Mouse (Mus musculus) frontal cortex, adult (tissue): ENCODE measurements at regions not wholly inside any gene's neighbourhood (a gene's known extent, or its start where the extent isn't known, plus 50 kb on each side); places are given as distances from the start of the nearest gene placed in this dataset.

ENCODE experiments used
- ATAC-seq: cut with Nextera tagmentation; 2 replicates; pipeline ENCODE4 v1.9.2; 2017; ENCODE audit warnings: mild to moderate bottlenecking, moderate library complexity, mixed read lengths; ENCODE audit not compliant: low TSS enrichment

- ATAC-seq = no peak
Measured at GRCm38 (mm10) chr6:52429204-52429552, 115.9 kb downstream of the Evx1 start.

DNA sequence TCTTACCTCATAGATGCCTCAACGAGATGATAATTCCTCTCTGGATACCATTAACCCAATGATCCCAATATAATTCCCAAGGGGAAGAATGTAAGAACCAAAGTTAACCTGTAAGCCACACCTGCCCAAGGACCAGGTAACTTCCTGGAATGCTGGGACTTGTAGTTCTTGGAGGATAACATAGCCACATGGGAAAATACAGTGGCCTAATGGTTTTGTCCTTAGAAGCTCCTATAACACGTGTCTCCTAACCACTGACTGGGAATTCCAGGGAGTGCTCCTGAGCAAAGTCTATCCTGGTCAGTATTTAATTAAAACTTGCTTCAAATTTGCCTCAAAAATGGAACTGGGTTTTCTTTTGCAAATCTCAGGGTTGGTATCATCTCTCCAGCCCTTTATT, 119.9 kb downstream of the Evx1 start:
- ATAC-seq = no peak

DNA sequence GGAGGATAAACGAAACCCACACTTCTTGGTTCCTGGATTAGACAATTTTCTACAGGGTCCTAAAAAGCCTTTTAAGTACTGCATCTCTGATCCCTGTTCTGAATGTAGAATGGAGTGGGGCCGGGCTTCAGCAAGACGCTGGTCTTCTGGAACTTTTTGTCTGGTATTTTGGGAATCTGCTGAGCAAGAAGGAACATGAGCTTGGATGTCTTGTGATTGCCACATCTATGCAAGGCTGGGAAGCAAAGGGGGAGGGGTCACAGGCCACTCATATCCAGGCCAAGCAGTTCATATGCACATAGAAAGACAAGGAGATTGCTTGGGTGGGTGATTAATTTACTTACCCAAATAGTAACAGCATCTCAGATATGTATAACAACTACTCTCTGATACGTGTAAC, 121.5 kb downstream of the Evx1 start:
- no peak for ATAC-seq

DNA sequence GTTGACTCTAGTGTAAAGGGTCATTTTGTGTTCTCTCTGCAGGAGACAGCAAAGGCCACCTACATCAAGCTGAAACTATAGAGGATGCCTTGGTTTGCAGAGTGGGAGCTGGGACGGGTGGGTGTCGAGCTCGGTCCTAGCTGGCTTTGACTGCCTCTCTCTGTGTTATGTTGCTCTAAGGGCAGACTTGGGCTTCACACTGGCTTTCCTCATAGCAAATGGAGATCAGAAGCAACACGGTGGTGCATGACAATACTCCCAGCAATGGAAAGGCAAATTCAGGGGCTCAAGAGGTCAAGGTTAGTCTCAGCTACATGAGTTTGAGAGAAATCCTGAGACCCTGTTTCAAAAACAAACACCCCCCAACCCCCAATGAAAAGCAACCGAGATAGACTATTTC, 122.1 kb downstream of the Evx1 start:
- no peak for ATAC-seq

DNA sequence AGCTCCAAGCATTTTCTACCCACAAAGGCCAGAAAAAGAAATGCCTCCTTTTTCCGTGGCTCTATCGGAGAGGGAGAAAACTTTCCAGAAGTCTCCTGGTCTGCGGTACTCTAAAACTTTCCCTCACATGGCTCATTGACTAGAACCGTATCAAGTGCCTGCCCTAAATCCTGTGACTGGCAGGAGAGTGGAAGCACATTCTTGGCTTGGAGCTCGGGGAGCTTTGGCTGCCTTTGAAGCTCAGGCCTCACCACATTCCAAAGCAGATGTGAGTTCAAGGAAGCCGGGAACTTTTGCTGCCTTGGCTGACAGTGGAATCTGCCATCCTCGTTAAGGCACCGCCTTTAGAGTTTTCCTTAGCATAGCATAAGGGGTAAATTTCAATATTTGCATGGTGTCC, 125.1 kb downstream of the Evx1 start:
- ATAC-seq = no peak

- ATAC-seq = no peak
Measured at GRCm38 (mm10) chr6:52439204-52439603, 125.9 kb downstream of the Evx1 start.

- no peak for ATAC-seq
Measured at GRCm38 (mm10) chr6:52440160-52440559, 126.9 kb downstream of the Evx1 start.

- peak; percentile 91 for ATAC-seq
Measured at GRCm38 (mm10) chr6:52443112-52443984, 130.1 kb downstream of the Evx1 start.

GRCm38 (mm10) chr6:52458828-52459227, 145.5 kb downstream of the Evx1 start:
- ATAC-seq = no peak

GRCm38 (mm10) chr6:52461186-52461585, 147.9 kb downstream of the Evx1 start:
- ATAC-seq = no peak

DNA sequence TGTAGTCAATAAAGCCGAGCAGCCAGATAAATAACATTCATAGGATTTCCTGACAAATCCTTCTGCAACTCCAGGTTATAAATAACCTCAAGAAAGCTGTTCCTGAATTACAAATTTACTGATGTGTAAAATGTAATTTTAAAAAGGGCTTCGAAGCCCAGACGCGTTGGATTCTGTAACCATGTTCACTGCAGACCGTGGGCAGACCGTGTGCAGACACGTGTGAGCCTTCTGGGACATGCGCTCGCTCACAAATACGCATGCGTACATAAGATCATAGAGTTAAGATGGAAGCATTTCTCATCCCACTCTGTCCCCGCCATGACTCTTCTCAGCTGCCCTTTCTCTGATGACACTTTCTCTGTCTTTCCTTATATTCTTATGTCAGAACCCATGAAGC, 150.1 kb downstream of the Evx1 start:
- ATAC-seq = peak; percentile 74

DNA sequence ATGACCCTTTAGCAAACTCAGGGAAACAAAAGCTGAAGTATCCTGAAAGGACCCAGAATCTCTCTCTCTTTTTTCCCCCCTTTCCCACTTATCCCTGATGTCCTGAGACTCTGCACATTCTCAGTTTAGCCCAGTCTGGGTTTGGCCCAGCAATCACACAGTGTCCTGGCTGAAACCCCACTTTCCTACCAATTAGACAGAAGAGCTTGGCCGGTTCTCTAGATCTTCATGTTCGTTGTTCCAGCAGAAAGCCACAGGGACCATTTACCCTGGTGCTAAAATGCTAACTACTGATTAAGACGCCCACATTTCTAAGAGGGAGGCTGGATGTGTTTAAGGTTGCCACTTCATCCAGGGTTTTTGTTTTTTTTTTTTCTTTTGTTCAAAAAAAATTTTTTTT, 151.3 kb downstream of the Evx1 start:
- no peak for ATAC-seq

DNA sequence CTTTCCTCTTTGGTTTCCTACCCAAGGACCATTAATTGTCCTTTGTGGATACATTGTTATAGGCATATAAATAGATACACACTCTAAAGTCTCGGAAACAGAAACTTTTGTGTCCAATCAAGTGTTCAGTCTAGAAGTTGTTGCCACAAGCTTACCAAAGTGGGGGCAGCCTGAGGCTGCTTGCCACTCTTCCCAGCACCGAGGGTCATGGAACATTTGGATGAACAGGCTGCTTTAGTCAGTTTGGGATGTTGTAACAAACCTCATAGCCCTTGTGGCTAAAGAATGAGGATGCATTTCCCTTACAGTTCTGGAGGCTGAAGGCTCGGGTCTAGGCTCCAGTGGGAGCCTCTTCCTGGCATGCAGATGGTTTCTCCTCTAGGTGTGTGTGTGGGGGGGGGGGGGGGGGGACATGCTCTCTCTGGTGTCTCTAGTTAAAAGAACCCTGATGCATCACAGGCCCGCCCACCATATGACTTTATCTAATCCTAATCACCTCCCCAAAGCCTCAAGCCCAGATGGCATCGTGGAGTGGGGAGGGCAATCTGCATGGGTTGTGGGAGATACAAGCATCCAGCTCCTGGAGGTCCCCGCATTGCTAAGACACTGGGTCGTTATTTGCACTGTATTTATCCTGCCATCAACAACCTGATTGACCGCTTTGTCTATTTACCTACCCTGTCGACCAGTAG, 152.7 kb downstream of the Evx1 start:
- no peak for ATAC-seq

DNA sequence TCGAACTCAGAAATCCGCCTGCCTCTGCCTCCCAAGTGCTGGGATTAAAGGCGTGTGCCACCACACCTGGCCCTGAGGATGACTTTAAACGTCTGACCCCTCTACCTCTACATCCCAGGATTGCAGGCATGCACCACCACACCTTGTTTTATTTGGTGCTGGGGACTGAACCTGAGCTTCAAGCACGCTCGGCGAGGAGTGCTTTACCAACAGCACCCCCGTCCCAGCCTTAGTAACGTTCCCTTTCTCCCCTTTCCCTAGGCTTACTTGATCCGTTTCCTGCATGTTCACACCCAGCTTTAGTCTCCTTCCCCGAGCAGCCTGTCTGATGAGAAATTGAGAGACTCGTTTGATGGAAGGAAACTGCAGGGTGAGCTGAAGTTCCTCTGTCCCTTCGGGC, 157.5 kb downstream of the Evx1 start:
- no peak for ATAC-seq

GRCm38 (mm10) chr6:52471384-52471957, 158.2 kb downstream of the Evx1 start:
- no peak for ATAC-seq

DNA sequence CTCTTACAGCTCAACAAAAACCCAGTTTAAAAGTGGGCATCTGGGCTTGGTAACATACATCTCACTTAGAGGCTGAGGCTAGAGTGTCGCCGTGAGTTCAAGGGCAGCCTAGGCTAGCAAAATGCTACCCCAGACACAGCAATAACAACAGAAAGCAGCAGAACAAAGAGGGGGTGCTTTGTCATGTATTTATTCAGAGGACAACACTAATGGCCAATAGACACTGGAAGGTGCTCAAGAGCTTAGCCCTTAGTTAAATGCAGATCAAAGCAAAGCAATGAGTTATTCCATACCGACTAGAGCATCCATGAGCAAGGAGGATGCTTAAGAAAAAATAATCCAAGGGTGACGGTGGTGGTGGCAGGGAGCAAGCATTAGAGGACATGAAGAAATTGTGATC, 158.7 kb downstream of the Evx1 start:
- ATAC-seq = no peak

- ATAC-seq = no peak
Measured at GRCm38 (mm10) chr6:52473042-52473589, 159.8 kb downstream of the Evx1 start.

DNA sequence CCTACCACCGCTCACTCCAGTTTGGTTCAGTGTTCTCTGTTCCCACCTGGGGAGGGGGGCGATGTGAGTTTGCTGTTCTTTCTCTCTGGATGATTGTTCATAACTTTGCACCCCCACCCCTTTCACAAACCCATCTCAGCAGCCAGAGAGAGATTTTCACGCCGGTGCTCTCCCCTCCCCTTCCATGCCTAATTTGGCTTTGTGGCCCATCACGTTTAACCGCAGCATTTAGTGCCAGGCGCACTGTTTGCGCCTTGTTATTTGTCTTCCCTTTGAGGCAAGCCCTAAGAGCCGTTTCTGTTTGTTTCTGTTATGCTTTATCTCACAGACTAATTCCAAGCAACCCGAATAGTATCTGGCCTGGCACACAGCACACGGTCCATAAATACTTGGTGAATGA, 160.6 kb downstream of the Evx1 start:
- no peak for ATAC-seq

DNA sequence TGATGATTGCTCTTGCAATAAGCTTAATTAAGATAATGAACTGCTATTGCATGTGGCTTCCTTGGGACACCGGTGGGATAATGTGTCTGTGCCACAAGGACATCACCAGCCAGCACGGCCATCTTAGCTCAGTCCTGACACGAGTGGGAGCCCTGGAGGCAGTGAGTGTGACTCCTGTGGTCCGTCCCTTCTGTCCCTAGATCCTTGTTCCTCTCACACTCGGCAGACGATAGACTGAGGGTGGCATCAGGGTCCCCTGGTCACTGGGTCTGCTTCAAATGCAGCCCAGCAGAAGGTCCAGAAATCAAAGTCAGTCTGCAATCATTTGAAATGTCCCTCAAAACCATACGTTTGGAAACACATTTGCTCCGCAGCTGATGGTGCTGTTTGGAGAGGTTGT, 162.4 kb downstream of the Evx1 start:
- ATAC-seq = no peak

DNA sequence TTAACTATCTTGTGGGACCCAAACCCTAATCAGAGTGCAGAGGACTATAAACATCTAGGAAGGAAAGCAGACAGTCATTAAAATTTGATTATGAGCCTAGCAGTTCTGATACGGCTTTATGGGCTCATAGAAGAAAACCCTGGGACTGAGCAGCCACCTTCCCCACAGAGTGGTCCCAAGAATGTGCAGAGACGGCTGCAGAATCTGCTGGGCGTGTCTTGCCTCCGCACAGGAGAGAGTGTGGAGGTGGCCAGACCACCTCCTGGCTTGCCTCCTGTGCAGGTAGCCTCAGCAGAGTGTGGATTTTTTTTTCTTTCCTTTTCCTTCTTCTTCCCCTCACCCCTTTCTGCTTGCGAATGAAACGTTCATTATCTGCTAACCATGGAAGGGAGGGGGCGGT, 163.3 kb downstream of the Hibadh start:
- ATAC-seq = no peak

DNA sequence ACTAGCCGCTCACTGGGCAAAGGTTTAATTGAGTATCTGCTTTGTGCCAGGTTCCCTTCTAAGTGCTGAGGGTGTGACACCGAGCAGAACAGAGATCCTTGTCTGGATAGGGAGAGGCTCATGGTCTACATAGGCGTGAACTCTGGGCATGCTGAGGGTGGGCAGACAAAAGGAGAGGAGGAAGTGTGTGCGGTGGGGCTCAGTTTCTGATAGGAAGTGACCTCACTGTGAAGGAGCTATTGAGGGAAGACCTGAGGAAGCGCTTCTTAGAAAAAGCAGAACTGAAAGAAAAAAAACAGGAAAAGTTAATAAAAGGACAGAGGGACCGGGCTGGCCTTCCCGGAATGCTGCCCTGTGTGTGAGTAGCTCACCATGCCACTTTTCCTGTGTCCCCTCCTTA, 162.8 kb downstream of the Hibadh start:
- ATAC-seq = no peak

GRCm38 (mm10) chr6:52478624-52479023, 161.6 kb downstream of the Hibadh start:
- ATAC-seq = peak; percentile 55; the same call in 1 of the 2 replicates

GRCm38 (mm10) chr6:52479200-52479599, 161.0 kb downstream of the Hibadh start:
- no peak for ATAC-seq
